Mouse (Mus musculus) gastrocnemius, adult 18-20 months (tissue): ENCODE measurements at regions not wholly inside any gene's neighbourhood (a gene's known extent, or its start where the extent isn't known, plus 50 kb on each side); places are given as distances from the start of the nearest gene placed in this dataset.

Experiments used
- DNase-seq: peaks from one replicate; pipeline ENCODE4 v3.0.0; 2021; ENCODE audit warnings: low spot score

DNA sequence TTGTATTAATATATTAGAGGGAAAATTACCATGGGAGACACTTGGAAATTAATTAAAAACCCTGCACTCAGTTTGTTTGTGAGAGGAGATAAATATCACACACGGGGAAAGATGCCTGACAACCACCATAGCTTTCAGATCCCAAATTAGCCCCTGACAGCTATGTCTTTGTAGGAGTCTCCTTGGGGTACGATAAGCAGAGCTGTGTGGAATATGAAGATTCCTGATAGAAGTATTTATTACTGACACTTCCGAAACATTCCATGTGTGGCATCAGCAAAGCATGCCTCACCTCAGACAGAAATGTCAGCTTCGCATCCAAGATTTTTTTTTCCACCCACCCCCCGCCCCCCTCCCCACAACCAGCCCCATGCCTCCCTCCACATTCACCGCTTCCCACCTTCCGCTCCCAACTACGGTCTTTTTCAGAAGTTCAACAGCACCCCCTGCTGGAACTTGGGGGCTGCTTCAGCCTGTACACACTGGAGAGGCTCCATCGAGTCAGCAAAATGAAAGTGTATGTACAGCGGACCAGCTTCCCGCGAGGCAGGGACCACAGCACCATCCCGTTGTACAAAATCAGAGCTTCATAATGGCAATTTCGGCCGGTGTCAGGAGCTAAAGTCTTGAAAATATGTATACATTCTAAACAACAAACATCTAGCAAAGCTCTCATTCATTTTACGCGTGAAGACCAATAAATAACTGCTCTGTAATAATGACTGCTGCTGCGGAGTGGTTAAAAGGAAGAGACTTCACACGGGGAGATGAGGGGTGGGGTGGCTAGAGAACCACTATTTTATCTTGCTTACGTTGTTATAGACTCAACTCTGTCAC is 66.7 kb downstream of the Rwdd3 start:
- DNase-seq, result peak; percentile 45

DNA sequence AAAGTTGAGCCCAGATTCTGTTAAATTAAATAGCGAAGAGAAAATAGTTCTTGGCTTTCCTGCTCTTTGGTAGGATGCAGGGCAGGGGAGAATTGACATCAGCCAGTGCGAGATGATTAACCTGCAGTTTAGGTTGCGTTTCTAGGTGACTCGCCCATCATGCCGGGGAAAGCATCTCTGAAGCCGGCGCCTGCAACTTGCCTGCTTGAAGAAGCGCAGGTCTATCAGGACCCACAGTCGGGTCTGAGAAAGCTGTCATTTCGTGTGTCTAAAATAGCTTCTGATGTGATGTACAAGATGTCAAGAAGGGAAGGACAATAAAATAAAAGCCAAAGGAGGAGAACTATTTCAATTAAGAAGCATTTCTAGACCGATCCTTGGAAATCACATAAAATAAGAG is 68.6 kb downstream of the Rwdd3 start:
- DNase-seq, result no peak

GRCm38 (mm10) chr3:121102120-121102519 is 69.4 kb downstream of the Rwdd3 start:
- DNase-seq, result no peak

DNA sequence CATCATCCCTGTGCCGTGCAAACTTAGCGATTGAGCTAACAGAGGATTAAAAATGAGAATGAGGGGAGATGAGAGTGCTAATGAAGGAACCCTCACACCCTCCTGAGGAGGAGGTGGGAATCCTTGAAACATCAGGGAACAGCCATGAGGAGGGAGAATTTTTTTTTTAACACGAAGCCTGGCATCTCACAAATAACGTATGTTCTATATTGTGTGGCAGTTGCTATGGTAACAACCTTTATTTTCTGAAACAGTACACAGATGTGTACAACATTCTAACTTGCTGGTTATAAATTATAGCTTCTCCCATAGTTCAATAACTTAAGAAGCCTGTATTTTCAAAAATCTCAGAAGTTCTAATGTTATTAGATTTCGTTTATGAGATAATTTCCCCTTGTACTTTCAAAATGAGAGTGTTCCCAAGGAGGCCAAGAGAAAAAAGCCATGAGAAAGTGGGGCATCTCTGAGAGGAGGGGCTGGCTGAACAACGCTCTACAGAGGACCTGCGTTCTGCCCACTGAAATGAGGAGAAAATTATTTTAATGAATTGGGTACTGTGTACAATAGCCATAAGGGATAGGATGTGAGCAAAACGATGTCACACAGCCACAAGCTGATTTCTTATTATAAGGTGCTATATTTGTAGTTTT is 71.2 kb downstream of the Rwdd3 start:
- no peak for DNase-seq

GRCm38 (mm10) chr3:121093509-121093908 is 78.0 kb downstream of the Rwdd3 start:
- no peak for DNase-seq

DNA sequence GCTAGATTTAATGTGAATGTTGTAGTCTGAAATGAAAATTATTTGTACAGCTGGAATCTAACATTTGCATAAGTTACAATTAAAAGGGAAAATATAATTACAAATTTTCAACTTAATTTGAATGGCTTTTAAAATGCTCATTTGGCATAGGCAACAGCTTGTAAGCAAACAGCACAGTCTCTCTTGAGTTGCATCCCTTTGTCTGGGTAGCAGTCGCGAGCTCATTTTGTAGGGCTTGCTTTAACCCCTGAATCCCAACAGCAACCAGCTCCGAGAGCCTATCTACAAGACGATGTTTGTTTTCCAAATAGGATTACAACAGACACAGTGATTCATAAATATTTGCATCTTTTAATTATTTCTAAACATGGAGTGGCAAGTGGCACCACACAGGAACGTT is 82.8 kb downstream of the Rwdd3 start:
- no peak for DNase-seq

GRCm38 (mm10) chr3:121068676-121069075 is 102.8 kb downstream of the Rwdd3 start:
- DNase-seq, result no peak

GRCm38 (mm10) chr3:121035904-121036549 is 135.5 kb downstream of the Rwdd3 start:
- DNase-seq, result no peak

DNA sequence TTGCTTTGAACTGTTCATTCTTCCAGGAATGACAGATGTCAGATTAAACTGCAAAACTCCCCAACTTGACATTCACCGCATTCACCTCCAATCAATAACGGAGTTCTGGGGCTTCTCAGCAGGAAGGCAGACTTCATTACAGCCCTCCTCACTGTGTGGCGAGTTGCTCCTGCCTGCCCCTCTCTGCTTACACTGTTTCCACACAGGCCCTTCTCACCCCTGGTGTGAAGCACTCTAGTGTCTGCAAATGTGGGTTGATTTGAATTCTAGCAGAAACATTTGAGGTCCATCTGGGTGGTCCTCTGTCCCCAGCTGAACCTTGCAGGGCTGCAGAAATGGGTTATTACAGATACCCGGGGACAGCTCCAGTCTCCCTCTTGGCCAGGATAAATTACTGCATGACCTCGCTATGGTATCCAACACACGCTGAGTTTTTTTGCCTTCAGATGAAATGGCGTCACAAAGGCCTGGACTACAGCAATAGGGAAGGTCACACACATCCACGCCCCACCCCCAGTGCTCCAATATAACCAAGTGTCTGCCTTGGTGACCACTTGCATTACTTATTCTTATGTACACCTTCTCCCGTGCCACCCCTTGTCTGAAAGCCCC is 145.8 kb downstream of the Rwdd3 start:
- DNase-seq, result no peak

- no peak for DNase-seq
Measured at GRCm38 (mm10) chr3:121024810-121025209, 146.7 kb downstream of the Rwdd3 start.

GRCm38 (mm10) chr3:121021126-121021848 is 150.2 kb downstream of the Rwdd3 start:
- DNase-seq, result no peak

- no peak for DNase-seq
Measured at GRCm38 (mm10) chr3:121009223-121009622, 162.3 kb downstream of the Rwdd3 start.

DNA sequence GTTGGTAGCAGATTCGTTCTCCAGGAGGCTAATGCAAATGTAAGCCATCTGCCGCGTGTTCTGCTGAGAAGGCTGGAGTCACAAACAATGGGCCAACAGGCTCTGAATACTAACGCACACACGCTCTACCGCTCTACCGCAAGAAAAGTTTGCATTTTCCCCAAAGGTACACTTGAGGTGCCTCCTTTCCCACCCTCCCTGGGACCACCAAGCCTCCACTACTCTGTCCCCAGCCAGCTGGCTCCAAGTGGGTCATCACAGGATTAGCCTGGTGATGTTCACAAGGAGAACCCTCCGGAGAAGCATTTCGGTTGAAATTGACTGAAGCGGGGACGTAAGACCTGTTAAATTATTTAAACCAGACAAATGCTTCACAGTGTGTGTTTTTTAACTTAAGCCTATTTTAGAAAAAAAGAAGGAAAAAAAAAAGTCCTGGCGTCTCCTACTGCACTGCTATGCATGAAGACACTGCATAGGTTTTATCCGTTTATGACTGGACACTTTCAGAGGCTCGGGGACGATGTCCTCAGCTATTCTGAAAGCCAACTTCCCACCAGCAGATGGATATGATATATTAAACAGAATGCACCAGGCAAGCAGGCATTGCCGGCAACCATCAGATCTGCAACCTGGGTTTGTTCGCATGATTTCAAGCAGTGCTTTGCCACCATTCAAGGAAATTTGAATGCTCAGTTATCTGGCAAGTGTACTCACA is 187.8 kb downstream of the Rwdd3 start:
- no peak for DNase-seq

- DNase-seq, result no peak
Measured at GRCm38 (mm10) chr3:120982795-120983555, 188.5 kb downstream of the Rwdd3 start.

GRCm38 (mm10) chr3:120982218-120982617 is 189.3 kb downstream of the Rwdd3 start:
- no peak for DNase-seq

- no peak for DNase-seq
Measured at GRCm38 (mm10) chr3:120970746-120971466, 200.6 kb downstream of the Rwdd3 start.

DNA sequence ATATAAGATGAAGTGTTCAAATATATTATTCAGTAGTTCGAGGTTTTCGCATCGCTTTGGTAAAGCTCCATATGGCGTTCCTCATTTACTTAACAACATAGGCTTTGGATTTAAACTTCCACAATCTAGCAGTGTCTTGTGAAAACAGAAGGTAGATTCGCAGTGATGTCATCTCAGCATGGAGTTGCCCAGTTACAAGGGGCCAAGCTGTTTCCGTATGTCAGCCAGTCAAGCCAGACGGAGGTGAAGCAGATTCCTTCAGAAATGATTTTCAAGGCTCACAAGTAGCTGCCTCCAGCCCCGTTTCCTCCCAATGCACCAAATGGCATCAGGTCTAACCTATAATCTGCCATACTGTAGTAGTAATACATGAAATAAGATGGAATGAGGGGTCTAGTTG is 224.6 kb downstream of the Rwdd3 start:
- DNase-seq, result no peak

DNA sequence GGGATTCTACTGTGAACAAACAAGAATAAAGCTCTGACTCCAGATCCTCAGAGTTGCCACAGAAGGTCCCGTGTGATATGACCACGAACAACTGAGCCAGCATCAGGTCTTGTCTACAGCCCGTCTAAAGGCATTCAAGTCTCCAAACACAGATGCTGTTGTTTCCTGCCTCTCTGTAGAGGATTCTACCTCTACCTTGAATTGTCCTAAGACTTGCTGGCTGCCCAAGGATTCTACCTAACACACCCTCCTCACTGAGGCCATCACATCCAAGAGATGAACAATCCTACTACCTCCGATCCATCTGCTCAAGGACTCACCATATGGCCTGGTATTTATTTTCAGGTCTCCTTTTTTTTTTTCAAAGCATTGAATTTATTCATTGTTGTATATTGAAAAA is 237.1 kb downstream of the Rwdd3 start:
- DNase-seq, result no peak

- DNase-seq, result no peak
Measured at GRCm38 (mm10) chr3:120920351-120920750, 251.1 kb downstream of the Rwdd3 start.
